Mouse (Mus musculus) heart, postnatal 14 days (tissue): ENCODE data around the gene Crisp4. TPM values are rescaled to one million over a fixed set of nuclear protein-coding genes. Genes with fewer than 3 reads are reported as not detected.

Experiments
- DNase-seq, 2 experiments: peaks; one replicate each; pipeline ENCODE4 v3.0.0; 2021 to 2022
- intact Hi-C: fragments of 180-260 bp; cut with DNase I; formaldehyde crosslinking; loops from one replicate; pipeline ENCODE4 v1.15.1; 2025
- long read RNA-seq, 2 experiments: library from polyadenylated mRNA; stranded (forward); transcript quantifications; one replicate each; pipeline ENCODE4 v2.0.0; 2021
- total RNA-seq, 2 experiments: library from RNA; stranded (reverse); gene quantifications; 2 replicates each; pipeline ENCODE4 v1.2.3; 2021

Gene Crisp4
- total RNA-seq: not detected
- long read RNA-seq, experiment 1: 0 reads
- long read RNA-seq, experiment 2: 0 reads

DNA sequence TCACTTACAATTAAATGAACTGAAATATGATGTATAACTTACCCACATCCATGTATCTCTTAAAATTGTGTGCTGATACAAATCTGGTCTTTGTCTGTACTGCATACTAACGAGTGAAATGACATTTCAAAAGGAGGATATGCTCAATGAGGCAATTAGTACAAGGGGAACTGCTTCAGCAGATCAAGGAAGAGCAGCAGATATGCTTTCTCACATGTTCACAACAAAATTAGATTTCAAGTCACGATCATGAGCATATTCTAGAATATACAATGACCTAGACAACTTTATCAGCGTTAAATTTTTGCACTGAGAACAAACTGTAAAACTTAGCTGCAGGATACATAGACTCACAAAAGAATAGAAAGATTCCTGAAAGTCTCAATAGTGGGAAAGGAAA lies at the start of gene Crisp4:
TSS of gene Crisp4 (minus strand) at position 101 of the 400 bp plus-strand sequence.
- DNase-seq: no peak
- intact Hi-C loops: no loop called here

DNA sequence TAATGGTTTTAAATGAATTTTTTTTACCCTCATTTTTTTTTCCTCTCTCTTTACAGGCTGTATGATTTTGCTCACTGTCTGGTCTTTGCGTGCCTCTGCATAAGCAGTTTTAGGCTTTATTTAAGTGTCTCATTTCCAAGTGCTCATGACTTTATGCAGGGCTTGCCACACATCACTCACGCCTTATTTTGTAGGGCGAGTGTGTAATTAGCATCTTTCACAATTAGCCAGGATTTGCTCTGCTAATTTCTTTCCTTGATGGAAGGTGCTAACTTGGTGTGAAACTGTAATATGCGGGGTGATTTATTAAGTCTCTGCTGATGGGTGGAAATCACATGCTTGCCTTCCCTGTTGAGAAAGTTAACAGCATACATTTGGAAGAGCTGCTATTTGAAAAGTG lies 46.0 kb upstream of the Crisp4 start:
- intact Hi-C loops: no loop called here
- no peak for DNase-seq

DNA sequence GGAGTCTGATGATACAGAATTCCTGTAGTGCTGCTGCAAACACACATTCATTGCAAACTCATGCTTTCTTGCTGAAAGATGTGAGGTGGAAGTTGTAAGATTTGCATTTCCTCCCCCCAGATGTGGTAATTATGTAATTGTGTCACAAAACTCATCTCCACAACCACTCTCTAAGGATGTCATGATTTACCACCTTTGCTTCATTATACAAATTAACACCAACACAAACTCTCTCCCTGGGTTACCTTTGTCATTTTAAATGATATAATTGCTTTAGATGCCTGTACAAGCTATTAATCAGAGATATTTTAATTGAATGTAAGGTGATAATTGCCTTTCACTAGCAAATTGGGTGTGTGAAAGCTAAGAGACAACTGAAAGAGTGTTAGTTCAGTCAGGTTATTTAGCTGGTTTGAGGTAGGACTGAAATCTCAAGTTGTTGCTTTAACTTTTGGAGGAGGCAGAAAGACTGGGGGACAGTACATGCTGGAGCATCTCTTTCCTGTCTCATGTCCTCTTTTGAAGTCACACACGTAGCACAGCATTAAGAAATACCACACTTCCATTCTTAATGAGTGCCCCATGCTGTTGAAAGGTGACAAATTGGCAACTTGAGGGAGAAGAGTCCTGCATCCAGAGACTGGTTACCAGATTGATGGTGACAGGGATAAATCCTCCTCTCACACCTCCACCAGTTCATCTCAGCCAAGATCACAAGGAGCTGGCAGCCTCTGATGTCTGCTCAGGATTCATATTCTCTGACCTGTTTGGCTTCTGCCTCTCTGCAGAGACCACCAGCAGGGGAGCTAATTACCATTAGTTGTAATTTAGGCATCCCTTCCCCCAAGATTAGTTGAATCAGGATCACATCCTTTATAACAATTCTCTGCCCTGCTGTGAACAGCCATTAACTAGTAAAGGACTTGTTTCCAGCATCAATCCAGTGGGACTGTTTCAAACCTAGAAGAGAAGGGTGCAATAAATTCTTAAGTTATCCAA lies 45.3 kb upstream of the Crisp4 start:
- intact Hi-C loops: no loop called here
- DNase-seq: no peak

DNA sequence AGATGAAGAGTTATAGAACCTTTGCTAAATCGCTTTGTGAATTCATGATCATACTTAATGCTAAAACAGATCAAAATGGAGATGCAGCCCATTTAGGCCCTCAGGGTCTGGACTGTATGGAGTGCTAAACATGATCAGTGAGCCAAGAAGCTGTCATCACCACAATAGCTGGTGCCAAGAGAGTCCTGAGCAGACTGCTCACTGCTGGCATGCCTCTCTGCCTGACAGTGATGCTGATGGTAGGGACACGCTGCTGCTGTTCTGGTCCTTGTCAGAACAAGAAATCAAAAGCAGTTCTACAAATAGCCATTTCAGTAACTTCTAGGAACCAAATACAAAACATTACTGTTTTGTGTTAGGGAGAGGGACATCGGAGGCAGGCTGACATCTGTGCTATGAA lies 35.5 kb upstream of the Crisp4 start:
- intact Hi-C loops: no loop called here
- DNase-seq: peak in 1 of 2 experiments; percentile 11

DNA sequence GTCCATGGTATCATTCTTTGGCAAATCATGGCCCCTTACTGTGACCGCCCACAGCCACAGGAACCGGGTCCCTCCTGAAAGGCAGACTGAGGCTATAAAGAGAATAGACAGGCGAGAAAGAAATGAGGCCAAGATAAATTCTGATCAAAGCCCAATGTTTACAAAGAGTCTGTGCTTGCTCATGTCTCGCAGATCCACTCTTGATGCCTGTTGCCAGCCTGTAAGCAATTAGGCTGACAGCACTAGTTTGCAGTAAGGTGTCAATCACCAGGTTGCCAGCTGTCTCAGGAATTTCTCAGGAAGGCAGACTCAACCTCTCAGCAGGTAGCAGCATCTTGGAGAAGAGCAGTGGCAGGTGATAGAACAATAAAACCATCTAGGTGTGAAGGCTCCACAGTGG lies 24.9 kb upstream of the Crisp4 start:
- intact Hi-C loops: no loop called here

DNA sequence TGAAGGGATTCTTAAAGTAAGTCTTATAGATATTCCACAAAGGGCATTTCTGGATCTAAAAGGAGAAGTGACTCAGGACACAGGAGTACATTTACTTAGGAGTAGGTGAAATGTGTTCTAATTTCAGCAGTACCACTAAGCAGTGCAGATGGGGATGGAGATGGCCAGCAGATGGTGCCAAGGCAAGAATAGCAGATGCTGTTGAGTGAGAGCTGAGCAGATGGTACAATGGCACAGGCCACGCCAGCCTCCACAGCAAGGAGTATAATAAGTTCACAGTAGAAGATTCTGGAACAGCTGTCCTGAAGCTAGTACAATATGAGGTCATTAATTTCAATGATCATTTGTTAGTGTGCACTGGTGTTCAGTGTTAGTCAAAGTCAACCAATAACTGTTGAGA lies 22.6 kb upstream of the Crisp4 start:
- DNase-seq: no peak
- intact Hi-C loops: no loop called here

More for the DNA sequence above, 24.9 kb upstream of the Crisp4 start:
- no peak for DNase-seq

DNA sequence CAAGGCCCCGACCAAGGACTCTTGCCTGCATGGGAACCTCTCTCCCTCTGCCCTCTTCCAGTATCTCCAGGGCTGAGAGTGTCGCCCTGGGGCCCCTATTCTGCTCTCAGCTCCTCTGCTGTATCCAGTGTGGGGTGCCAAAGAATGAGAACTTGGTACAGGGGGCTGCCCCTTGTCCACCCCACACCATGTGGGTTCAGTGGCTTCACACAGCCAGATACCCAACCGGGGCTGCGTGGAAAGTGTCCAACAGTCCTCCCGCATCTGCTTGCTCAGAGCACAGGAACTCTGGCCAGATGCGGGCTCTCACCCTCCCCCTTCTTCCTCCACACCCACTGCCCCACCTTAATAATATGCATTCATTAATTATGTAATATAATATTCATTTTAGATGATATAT lies 13.4 kb upstream of the Crisp4 start:
- DNase-seq: no peak
- intact Hi-C loops: no loop called here

DNA sequence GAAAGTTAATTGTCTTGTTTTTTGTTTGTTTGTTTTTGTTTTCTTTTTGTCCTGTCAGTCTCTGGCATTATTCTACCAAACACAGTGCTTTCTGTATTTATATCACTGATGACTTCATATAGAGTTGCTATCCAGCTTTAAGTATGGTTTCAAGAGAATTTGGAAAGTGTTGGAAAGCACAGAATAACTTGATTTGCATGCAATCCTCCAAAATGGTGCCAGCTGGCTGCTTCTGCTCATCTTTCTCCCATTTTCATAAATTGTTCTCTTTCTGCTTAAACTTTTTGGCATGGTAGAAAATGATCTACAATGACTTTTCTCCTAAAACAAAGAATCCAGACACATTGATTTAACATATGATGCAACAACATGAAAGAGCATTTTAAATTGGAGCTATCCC lies 2.5 kb upstream of the Crisp4 start:
- no peak for DNase-seq
- intact Hi-C loops: no loop called here

DNA sequence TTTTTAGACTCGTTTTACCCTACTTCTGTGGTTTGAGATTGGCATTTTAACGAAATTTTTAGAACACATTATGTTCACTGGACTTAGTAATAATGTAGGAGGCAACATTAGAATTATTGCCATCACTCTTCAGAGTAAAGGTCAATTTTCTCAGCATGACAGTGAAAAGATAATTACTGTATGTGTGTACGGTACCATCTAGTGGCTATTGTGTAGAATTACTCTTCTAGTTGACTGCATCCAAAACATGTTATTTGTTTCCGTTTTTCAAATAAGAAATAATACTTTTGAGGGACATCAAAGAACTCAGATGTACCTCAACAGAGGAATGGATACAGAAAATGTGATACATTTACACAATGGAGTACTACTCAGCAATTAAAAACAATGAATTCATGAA lies 14.0 kb downstream of the Crisp4 start:
- intact Hi-C loops: no loop called here
- DNase-seq: no peak

DNA sequence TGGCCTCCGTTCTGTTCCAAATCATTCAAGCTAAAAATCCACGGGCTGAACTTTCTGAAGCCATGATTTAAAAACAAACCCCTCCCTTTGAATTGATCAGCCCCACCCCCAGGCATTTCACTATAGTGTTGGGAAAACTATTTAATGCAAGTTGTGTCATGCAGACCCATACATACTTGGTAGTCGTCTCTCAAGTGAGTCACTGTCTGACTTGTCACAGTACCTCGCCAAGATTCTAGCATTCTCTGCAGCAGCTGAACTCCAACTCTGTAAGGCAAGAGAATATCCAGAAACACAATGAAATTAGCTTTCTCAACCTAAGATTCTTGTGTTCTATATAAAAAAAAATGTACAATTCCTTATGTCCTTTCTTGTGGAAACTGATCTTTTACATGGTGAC lies 15.7 kb downstream of the Crisp4 start:
- DNase-seq: no peak
- intact Hi-C loops: no loop called here

DNA sequence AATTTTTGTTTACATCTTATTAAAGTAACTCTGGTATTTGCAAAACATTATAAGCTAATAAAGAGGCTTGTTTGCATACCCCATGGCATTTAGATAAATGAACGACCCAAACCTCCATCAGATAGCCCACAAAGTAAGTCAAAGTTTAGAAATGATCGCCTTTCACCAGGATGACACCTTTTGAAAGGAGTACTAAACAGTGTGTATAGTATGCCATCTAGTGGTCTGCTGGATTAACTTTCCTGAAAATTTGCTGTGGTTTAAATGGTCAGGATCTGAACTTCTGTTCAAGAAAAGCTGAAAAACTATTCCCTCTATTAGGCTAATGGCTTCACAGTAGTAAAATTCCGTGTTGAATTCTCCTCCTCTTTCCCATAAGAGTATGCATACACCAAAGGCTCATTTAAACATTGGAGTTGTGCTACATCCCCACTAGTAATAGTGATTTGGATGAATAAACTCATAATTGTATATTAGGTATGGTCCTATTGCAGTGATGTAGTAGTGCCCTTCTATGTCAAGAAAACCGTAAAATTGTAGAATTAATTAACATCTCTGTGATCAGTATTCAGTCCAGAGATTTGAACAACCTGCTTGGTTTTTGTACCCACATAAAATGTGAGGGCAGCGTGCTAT lies 38.9 kb downstream of the Crisp4 start:
- intact Hi-C loops: loop anchor here (5.0 kb wide), 1 partner anchor 945 kb away; no protein-coding TSS in a partner anchor
- DNase-seq: no peak

DNA sequence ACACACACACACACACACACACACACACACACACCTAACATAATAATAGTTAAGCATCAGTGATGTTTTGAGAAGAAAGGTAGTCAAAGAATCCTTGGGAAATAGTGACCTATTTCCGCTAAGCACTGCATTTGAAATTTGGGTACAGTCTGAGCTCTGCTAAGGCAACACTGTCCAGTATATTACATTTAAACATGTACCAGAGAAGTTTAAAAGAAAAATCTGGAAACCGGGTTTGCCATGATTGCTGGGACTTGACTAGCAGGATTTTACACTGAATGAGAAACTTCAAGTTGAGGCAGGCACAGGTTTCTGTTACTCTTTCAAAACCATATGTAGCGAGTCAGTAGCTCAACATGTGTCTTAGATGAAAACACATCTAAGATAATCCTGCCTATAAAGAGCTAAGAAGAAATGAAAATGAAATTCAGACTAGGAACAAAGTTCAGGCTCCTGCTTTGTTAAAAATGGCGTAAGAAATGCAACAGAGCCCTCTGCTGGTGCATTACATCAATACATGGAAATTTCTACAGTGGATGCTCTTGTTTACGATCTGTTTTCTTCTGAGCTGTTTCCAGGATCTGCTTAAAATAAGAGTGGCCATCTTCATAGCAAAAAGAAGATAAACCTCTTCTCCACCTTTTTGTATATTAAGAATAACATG lies 39.7 kb downstream of the Crisp4 start:
- intact Hi-C loops: loop anchor here (5.0 kb wide), 1 partner anchor 944 kb away; no protein-coding TSS in a partner anchor
- DNase-seq: peak in 1 of 2 experiments; percentile 2

DNA sequence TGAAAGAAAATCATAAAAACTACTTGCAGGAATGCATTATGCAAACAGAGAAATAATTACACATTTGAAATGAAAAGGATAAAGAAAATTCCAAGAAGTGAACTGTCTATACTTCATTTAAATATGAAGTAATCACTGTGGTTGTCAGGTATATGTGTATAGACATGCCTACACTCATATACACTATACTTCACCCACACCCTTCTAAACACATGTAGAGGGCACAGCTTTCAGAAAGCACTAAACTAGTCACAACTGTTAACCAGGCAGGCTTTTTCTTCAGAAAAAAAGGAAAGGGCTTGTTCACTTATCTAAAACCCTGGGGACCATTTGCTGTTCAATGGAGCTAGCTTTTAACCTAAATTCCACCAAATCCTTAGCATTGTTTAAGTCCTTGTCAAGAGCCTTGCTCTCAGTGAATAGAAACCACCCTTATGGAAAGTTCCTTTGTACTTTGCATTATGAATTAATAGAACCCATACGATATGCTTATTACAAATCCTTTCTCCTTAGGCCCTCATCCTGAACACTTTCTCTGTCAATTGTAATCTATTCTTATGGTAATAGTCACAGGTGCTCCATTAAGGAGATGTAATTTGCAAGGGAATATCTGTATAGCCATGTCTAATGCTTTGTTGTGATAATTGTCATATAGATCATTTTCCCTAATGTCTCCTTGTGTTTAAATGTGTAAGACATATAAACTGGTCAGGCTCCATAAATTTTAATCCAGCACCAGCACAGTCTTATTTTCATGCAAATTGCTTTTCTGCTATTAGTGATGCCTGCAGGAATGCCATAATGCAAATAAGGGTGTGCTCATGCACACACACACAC lies 40.5 kb downstream of the Crisp4 start:
- intact Hi-C loops: loop anchor here (5.0 kb wide), 1 partner anchor 943 kb away; no protein-coding TSS in a partner anchor

More for the DNA sequence above, 40.5 kb downstream of the Crisp4 start:
- no peak for DNase-seq

Other genes starting within 250 kb of the Crisp4 start
- gene Defb18, start 91.5 kb upstream of the Crisp4 start, total RNA-seq: not detected
- not detected for gene Defb41, start 119.2 kb upstream of the Crisp4 start, total RNA-seq